Mouse (Mus musculus) regulatory T cell (primary cell): Measurements from ENCODE around the gene Mdga1.

ENCODE experiments used
- in situ Hi-C: fragments of 300-600 bp; cut with MboI, MseI; formaldehyde crosslinking; loops from one replicate; pipeline ENCODE4 v1.15.1; 2025; ENCODE audit warnings: high pct_unique_total_duplicates

Mdga1 gene

GRCm38 (mm10) chr17:29847291-29847690 is 122.6 kb downstream of the Mdga1 start:
- in situ Hi-C loops: no loop called here

GRCm38 (mm10) chr17:29846284-29846683 is 123.6 kb downstream of the Mdga1 start:
- in situ Hi-C loops: no loop called here

GRCm38 (mm10) chr17:29844949-29845348 is 124.9 kb downstream of the Mdga1 start:
- in situ Hi-C loops: no loop called here

- in situ Hi-C loops: no loop called here
These were observed 126.3 kb downstream of the Mdga1 start for GRCm38 (mm10) chr17:29843419-29844162.

GRCm38 (mm10) chr17:29841781-29842690 is 127.9 kb downstream of the Mdga1 start:
- in situ Hi-C loops: no loop called here

- in situ Hi-C loops: no loop called here
These were observed 131.9 kb downstream of the Mdga1 start for GRCm38 (mm10) chr17:29838029-29838428.

GRCm38 (mm10) chr17:29837441-29837840 is 132.4 kb downstream of the Mdga1 start:
- in situ Hi-C loops: no loop called here

- in situ Hi-C loops: no loop called here
These were observed 135.1 kb downstream of the Mdga1 start for GRCm38 (mm10) chr17:29834768-29835167.

GRCm38 (mm10) chr17:29834333-29834732 is 135.6 kb downstream of the Mdga1 start:
- in situ Hi-C loops: no loop called here

- in situ Hi-C loops: no loop called here
These were observed 138.2 kb downstream of the Mdga1 start for GRCm38 (mm10) chr17:29831696-29832095.

- in situ Hi-C loops: no loop called here
These were observed 140.8 kb downstream of the Mdga1 start for GRCm38 (mm10) chr17:29829136-29829535.

- in situ Hi-C loops: no loop called here
These were observed 142.3 kb downstream of the Mdga1 start for GRCm38 (mm10) chr17:29827602-29828001.

GRCm38 (mm10) chr17:29824512-29825120 is 145.3 kb downstream of the Mdga1 start:
- in situ Hi-C loops: no loop called here

GRCm38 (mm10) chr17:29824208-29824509 is 145.7 kb downstream of the Mdga1 start:
- in situ Hi-C loops: no loop called here

GRCm38 (mm10) chr17:29823439-29824207 is 146.3 kb downstream of the Mdga1 start:
- in situ Hi-C loops: no loop called here

GRCm38 (mm10) chr17:29819608-29820007 is 150.3 kb downstream of the Mdga1 start:
- in situ Hi-C loops: no loop called here

- in situ Hi-C loops: no loop called here
These were observed 150.9 kb downstream of the Mdga1 start for GRCm38 (mm10) chr17:29818989-29819388.

GRCm38 (mm10) chr17:29818264-29818945 is 151.5 kb downstream of the Mdga1 start:
- in situ Hi-C loops: no loop called here

- in situ Hi-C loops: no loop called here
These were observed 155.1 kb downstream of the Mdga1 start for GRCm38 (mm10) chr17:29814758-29815157.

GRCm38 (mm10) chr17:29813328-29813727 is 156.6 kb downstream of the Mdga1 start:
- in situ Hi-C loops: no loop called here

GRCm38 (mm10) chr17:29803545-29803944 is 166.3 kb downstream of the Mdga1 start:
- in situ Hi-C loops: no loop called here
